7 mouse cellular contexts compared by ENCODE assay signal in genomic region chr9:65562081-65562506, GRCm38 (mm10). TPM values are rescaled to one million over a fixed set of nuclear protein-coding genes. Genes with fewer than 3 reads are reported as not detected.
DNase-seq lines count a peak whose midpoint lies in the region; ATAC-seq lines count a peak whose summit lies in the region.

No protein-coding gene starts in this region.

- 0 out of 2 replicates have a peak overlapping the region, but pooled peaks have one; percentile 10 for H3K9ac ChIP-seq in intestine, embryonic 15.5 days
- 0 out of 2 replicates have a peak overlapping the region, but pooled peaks have one; percentile 21 for H3K9ac ChIP-seq in midbrain, embryonic 13.5 days (replicated peaks)

- no peak overlapping the region for H3K4me2 ChIP-seq in intestine, embryonic 15.5 days (replicated peaks)
- H3K4me2 ChIP-seq in midbrain, embryonic 13.5 days (replicated peaks) = no peak overlapping the region

- H3K4me1 ChIP-seq in intestine, embryonic 15.5 days (replicated peaks) = peaks cover 17% of the 10 kb centered on the region
- H3K4me1 ChIP-seq in midbrain, embryonic 13.5 days (replicated peaks) = peaks cover 10% of the 10 kb centered on the region

- ATAC-seq in intestine, embryonic 15.5 days = peak; percentile 39; the same call in 1 of the 2 replicates
- ATAC-seq in midbrain, embryonic 13.5 days = no peak

- no peaks in the 10 kb centered on the region for H3K27me3 ChIP-seq in intestine, embryonic 15.5 days (replicated peaks)
- H3K27me3 ChIP-seq in midbrain, embryonic 13.5 days = no peaks in the 10 kb centered on the region

- DNase-seq in adrenal gland, postnatal 36 days = peak; percentile 42 to 65
- peak; percentile 43 for DNase-seq in cerebellum, adult 9-10 months
- peak; percentile 79 for DNase-seq in gastrocnemius, postnatal 14 days
- DNase-seq in left cerebral cortex, postnatal 14 days (ENCODE audit: low spot score in 2 of 2) = peak; percentile 53 to 58
- DNase-seq in thymus, adult 18-20 months = no peak

- no peak overlapping the region for H3K4me3 ChIP-seq in intestine, embryonic 15.5 days (replicated peaks)
- no peak overlapping the region for H3K4me3 ChIP-seq in midbrain, embryonic 13.5 days (replicated peaks)

- H3K36me3 ChIP-seq in intestine, embryonic 15.5 days = 0 out of 2 replicates have a peak, but pooled peaks cover 8% of the 10 kb centered on the region
- peaks cover 28% of the 10 kb centered on the region for H3K36me3 ChIP-seq in midbrain, embryonic 13.5 days

- peak overlapping the region; percentile 52 for H3K27ac ChIP-seq in intestine, embryonic 15.5 days
- H3K27ac ChIP-seq in midbrain, embryonic 13.5 days = no peak overlapping the region

- 31% methylated on average over 4 of the region's 4 CpGs for WGBS in intestine, embryonic 15.5 days
- WGBS in midbrain, embryonic 13.5 days = 47% methylated on average over 4 of the region's 4 CpGs

- intact Hi-C loops in gastrocnemius, postnatal 14 days (cut with DNase I; ENCODE audit: low total_unique reads) = no loop called here
- intact Hi-C loops in left cerebral cortex, postnatal 14 days (cut with DNase I) = no loop called here

- no peaks in the 10 kb centered on the region for H3K9me3 ChIP-seq in intestine, embryonic 15.5 days
- H3K9me3 ChIP-seq in midbrain, embryonic 13.5 days = no peaks in the 10 kb centered on the region

RNA-seq across cellular contexts. Expression of gene Plekho2, which starts 17.7 kb away (rescaled TPM):
- total RNA-seq in adrenal gland, postnatal 36 days (2021) = 10 to 100 TPM; 56.6 to 71.5 TPM
- total RNA-seq in gastrocnemius, postnatal 14 days (2021) = 10 to 100 TPM in 1 of 2 experiments, 1 to 10 TPM in 1; 8.3 to 10.7 TPM
- polyA plus RNA-seq in intestine, embryonic 15.5 days (2015; fragmentation: Nextera tagmentation; extraction: Ambion mirVana) = 11.0 and 11.2 TPM in 2 replicates
- total RNA-seq in left cerebral cortex, postnatal 14 days (2021) = 1 to 10 TPM; 6.5 to 9.6 TPM
- polyA plus RNA-seq in midbrain, embryonic 13.5 days (2015; fragmentation: Nextera tagmentation; extraction: Ambion mirVana) = 5.6 and 5.9 TPM in 2 replicates

RNA-seq across cellular contexts. Expression of gene Pif1, which starts 24.9 kb away (rescaled TPM):
- total RNA-seq in adrenal gland, postnatal 36 days (2021) = under 1 TPM; 0.46 to 0.92 TPM
- total RNA-seq in gastrocnemius, postnatal 14 days (2021) = under 1 TPM; 0.44 to 0.57 TPM
- polyA plus RNA-seq in intestine, embryonic 15.5 days (2015; fragmentation: Nextera tagmentation; extraction: Ambion mirVana) = 9.1 and 9.6 TPM in 2 replicates
- under 1 TPM; 0.42 to 0.82 TPM for total RNA-seq in left cerebral cortex, postnatal 14 days (2021)
- polyA plus RNA-seq in midbrain, embryonic 13.5 days (2015; fragmentation: Nextera tagmentation; extraction: Ambion mirVana) = 8.4 and 9.7 TPM in 2 replicates

RNA-seq across cellular contexts. Expression of gene Ankdd1a, which starts 42.1 kb away (rescaled TPM):
- 1 to 10 TPM; 2.0 to 3.4 TPM for total RNA-seq in adrenal gland, postnatal 36 days (2021)
- not detected for total RNA-seq in gastrocnemius, postnatal 14 days (2021)
- polyA plus RNA-seq in intestine, embryonic 15.5 days (2015; fragmentation: Nextera tagmentation; extraction: Ambion mirVana) = not detected in 2 replicates
- total RNA-seq in left cerebral cortex, postnatal 14 days (2021) = 1 to 10 TPM; 3.1 TPM
- 0.63 and 0.72 TPM in 2 replicates for polyA plus RNA-seq in midbrain, embryonic 13.5 days (2015; fragmentation: Nextera tagmentation; extraction: Ambion mirVana)

Comparison
In these comparisons a context has a peak if more than half of its experiments do, and no peak if none do; other contexts are left out.
1. DNase-seq: peak in adrenal gland, postnatal 36 days (2 of 2), cerebellum, adult 9-10 months (single experiment), gastrocnemius, postnatal 14 days (single experiment) and left cerebral cortex, postnatal 14 days (2 of 2); none in thymus, adult 18-20 months (0 of 2).
2. RNA of gene Plekho2, which starts 17.7 kb away (total RNA-seq): 56.6 to 71.5 TPM in adrenal gland, postnatal 36 days; 8.3 to 10.7 TPM in gastrocnemius, postnatal 14 days and 6.5 to 9.6 TPM in left cerebral cortex, postnatal 14 days; every median in the first group is over 4 times any median in the second.